Mouse (Mus musculus) 3134 (cell line): ENCODE data around the gene Zbtb40.

Experiments
- DNase-seq: peaks from one replicate; pipeline ENCODE4 v3.0.0-alpha.2; 2011; ENCODE audit warnings: low spot score; ENCODE audit not compliant: insufficient read length; ENCODE audit errors: extremely low read depth

The Zbtb40 gene

DNA sequence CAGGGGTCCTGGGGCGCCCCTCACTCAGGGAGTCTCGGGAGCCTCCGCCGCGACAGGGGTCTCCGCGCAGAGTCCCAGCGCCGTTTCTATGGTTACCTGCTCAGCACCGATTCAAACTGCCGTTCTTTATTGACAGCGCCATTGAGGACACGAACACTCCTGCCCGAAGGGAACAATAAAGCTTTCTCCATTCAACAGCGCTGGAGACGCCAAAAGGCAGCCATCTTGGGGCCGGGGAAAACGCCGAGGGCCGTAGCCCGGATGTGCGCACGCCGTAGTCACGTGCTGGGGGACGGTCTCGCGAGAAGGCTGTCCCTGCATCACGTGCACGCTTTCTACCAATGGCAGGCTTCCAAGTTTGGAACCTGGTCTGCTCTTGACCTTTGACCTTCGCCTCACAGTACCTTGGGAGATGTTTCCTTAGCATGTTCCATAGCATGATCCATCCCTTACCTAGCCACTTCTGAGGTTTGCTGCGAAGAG lies at the start of gene Zbtb40:
Zbtb40 (minus strand) TSS at position 252 of the 483 bp plus-strand sequence.
- DNase-seq, result peak; percentile 93

DNA sequence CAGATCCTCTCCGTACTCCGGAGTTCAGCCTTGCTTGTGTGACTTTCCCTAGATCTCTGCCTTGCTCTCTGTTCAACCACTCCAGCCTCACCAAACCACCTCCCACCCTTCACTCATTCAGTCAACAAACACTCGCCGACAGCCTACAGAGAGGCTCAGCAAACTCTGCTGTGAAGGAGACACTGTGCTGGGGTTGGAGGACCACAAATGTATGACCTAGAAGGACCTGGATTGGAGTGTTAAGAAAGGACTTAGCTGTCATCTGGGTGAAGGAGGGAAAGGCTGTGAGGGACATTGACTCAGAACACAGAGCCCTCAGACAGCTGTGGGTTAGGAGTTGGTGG lies 49.4 kb upstream of the Zbtb40 start:
- DNase-seq, result no peak

DNA sequence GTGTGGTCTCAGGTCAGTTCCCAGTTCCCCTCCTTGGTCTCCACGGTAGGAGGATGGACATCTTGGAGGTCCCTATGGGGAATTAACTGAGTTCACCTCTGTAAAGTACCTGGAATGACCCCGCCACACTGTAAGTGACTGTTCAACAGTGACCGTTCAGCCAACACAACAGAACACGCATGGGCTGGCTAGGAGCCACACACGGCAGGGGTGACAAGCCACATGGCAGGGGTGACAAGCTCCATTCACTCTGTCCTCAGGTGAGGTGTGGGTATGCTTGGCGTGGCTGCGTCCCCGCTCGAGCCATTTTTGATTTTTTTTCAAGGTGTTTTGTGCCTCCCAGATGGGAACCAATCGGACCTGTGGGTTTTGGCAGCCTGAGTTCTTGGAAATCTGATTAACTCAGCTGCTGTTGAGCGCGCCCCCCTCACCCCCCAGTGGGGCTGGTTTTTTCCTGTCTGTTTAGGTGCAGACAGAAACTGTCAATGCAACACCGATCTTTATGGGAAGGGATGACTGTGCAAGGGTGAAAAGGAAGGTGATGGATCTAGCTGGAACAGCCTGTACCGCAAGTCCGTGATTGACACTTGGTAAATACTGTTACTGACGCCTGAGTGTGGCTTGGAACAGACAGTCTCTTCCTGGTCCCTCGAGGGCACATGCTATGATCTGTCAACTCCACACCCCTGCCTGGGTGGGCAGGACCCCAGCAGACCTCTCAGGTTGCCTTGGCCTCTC lies 48.8 kb upstream of the Zbtb40 start:
- DNase-seq, result no peak

DNA sequence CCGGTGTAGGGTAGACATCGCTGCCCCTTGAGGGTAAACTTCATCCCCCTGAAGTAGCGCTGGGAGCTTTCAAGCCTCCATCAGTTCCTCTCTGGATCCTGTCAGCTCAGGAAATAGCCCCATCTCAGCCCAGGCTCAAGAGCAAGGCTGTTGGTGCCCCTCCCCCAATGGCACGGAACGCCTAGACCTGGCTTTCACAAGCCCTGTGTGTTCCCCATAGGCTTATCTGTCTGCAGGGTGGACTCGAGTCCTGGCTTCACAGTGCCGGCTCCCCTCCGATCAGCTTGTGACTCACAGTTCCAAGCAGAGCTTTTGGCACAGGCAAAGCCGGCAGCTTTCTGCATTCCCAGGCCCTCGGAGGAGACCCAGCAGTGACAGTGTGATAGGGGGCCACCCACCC lies 47.8 kb upstream of the Zbtb40 start:
- DNase-seq, result no peak

DNA sequence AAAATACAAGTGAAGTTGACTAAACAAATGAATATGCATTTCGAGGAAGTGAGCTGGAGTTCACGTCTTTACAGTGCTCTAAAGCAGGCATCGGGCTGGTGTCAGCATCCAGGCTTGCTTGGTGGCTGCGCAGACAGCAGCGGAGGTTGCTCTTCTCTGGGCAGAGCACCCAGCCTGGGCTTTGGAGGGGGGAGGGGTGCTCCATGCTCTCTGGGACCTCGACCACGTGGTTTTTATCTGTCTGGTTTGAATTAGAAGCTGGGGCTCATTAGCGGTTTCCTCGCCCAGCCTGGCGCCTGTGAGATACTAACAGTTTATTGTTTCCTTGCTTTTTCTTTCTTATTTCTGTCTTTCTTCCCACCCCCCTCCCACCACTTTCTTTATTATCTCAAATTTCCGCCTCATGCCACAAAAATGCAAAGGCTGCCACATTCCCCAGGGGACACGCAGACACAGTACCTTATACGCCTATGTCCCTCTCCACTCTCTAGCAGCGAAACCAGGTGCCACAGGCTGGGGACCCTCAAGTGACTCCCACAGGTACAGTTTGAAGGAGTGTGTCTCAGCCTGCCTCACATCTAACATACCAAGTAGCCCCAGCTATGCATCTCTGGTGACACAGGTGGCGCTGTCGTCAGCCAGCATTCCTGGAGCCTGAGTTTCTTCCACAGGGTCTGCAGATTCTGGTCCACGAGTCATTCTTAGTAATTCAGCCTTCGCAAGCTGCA lies 36.6 kb upstream of the Zbtb40 start:
- DNase-seq, result peak; percentile 75

DNA sequence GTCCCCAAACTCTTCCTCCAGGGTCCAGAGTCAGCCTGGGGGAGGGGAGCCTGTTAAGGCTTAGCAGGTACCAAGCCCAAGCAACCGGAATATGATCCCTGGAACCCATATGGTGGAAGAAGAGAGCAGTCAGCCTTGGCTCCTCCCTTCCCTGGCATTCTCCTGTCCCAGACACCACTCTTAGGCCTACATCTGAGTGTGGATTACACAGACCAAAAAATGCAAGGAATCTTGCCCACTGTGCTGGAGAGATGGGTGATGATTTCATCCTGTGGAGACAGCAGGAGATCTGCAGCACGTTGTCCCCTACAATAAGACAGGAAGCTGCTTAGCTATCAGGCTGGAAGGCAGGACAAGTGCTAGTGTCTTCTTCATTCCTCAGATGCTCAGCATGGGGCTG lies 34.3 kb upstream of the Zbtb40 start:
- peak; percentile 50 for DNase-seq

DNA sequence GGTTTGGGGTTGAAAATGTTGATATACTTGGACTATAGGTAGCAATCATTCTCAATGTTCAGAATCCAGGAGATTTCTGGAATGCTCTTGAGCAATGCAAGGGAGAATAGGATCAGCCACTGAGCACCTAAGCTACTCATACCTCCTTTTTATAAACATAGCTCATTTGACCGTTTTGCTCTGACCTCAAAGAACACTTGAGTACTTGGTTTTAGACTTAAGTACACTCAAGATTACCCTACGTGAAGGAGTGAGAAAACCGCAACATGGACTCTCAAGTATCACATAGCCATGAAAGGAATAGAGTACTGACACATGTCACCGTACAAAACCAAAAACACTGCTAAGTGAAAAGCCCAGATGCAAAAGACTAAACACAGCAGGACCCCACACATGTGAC lies 32.8 kb upstream of the Zbtb40 start:
- no peak for DNase-seq

DNA sequence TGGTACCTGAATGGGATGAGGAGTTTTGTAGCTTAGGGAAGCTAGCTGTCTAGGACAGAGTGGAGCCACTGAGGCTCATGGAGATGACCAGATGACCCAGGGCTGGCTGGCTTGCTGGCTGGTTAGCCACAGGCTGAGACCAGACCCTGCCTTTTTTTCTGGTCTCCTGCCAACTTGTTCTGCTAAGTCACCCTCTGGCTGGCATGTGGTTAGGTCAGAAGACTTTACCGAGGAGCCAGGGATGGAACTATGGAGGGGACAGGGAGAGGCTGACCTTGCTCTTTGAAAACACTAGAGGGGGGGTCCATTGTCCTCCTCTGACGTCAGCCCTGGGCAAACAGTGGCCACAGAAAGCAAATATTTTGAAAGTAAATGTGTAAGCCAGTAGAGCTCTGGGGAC lies 28.6 kb upstream of the Zbtb40 start:
- DNase-seq, result peak; percentile 49

DNA sequence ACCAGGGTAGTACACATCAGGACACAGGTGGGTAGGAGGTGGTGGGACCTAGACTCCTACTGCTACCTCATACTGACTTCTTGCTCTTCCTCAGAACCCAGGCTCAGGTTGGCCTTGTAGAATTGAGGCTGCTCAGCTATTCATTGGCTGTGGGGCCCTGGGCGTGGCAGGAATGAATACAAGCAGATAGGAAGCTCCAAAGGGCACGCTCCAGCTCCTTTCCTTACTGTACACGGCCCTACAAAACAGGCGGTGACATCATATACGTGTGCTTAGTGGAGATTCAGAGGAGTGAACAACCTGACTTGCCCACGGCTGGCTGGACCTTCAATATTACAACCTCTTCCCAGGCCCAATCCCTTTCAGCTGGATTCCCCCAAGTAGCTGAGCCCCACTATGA lies 22.6 kb upstream of the Zbtb40 start:
- no peak for DNase-seq

DNA sequence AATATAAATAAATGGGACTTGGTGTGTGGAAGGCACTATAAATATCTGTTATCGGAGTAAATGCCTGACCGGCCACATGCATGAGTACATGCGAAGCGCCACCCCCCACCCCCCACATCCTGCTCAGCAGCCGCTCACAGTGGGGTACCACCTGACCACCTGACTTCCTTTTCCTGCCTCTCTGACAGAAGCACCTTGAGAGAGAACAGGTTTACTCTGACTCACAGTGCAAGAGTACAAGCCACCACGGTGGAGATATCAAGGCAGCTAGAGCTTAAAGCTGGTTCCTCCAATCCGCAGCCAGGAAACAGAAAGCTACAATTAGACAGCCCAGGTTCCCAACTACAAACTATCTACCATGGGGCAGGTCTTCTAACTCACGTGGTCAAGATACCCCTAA lies 19.9 kb upstream of the Zbtb40 start:
- no peak for DNase-seq

DNA sequence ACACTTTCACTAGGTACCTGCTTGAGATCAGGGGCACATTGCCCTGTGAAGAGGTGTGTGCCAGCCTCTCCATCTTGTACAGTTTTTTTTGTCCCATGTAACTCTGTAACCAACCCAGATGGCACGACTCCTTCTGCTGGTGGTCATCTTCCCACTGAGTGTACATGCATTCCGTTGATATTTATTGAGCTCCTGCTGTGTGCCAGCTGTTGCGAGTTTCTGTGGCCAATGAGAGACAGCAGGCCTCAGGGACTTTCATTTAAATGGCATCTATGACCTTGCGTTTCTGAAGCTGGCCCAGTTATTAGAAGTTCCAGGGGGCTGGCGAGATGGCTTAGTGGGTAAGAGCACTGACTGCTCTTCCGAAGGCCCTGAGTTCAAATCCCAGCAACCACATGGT lies 17.2 kb upstream of the Zbtb40 start:
- DNase-seq, result no peak

DNA sequence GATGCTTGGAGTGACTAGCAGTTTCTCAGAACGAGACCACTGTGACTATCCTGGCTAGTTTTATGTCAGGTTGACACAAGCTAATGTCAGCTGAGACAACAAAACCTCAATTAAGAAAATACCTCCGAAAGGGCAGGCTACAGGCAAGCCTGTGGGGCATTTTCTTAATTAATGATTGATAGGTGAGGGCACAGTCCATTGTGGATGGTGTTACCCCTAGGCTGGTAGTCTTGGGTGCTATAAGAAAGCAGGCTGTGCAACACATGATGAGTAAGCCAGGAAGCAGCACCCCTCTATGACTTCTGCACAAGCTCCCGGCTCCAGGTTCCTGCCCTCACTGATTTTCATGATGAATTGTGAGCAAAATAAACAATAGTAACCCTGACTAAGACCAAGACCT lies 6.3 kb upstream of the Zbtb40 start:
- DNase-seq, result no peak

DNA sequence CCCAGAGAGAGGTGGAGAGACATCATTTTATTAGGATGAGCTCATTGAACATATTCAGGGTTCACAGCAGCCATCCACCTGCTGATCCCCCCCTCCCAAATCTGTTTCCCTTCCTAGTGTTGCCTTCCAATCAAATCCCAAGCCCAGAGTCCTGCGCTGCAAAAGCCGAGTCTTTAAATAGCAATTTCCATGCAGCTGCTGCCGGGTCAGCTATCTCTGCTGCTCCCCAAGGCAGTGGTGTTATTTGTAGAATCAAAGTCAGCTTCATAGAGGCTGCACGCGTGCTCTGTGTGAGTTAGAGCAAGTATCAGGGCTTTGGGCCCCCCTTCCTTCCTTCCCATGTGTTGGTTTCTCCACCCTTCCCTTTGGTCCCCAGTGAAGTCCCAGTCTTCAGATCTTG lies 5.2 kb upstream of the Zbtb40 start:
- DNase-seq, result no peak

DNA sequence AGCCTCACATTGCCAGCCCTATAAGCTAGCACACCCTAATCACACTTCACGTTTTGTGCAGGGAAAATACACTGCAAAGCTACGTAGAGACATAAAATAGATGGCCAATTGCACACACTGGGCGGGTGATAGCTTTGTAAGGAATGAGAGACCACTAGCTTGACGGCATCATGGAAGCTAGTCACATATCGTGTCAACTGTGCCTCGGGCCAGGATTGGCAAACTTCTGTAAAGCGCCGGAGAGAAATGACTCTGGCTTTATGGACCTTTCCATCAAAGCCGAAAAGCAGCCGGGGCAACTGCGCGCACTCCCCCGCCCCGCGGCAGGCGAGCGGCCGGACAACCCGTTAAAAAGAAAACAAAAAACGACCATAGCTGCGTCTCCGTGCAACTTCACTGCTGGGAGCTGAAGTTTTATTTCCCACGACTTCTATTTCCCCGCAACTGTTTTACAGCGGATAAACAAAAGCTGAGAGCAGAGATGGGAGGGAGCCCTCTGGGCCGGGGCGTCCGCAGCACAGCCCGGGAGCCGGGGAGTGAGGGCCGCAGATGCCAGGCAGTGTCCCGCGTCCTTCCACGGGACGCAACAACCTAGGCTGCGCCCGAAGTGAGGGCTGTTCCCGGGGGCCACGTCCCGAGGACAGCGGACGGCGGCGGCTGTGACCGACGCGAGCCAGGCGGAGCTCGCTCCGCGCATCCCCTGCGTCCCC lies 606 bp downstream of the Zbtb40 start:
- DNase-seq, result no peak

DNA sequence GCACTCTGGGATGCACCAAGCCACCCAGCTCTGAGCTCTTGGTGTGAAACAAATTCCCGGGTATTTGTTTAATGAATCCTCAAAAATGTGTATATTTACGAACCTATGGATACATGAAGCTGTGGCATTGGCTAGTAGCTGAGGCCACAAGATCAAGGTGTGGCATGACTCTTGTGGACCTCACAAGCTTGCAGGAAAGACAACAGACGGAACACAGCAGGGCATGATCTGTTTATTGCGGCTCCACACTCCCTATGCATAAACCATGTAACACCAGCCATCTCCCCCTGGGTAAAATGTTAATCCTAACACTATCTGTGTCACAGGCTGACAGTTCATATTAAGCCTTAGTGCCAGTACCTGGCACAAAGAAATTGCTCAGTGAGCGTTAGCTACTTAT lies 2.5 kb downstream of the Zbtb40 start:
- no peak for DNase-seq

DNA sequence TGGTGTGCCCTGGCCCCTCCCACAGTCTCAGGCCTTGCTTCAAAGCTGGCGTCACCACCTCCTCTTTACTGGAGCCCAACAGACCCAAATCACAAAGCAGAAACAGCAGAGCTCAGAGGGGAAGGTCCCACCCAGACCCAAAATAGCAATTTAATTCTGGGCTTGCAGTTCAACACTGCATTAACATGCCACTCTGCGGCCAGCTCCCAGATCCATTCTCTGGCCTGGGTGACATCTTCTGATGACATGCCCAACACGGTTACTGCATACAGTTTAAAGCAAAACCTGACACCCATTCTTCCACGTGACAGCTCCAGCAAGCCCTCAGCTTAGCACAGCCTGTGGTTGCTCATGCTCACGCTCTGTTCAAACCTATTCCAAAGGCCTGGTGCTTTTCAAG lies 4.1 kb downstream of the Zbtb40 start:
- no peak for DNase-seq

DNA sequence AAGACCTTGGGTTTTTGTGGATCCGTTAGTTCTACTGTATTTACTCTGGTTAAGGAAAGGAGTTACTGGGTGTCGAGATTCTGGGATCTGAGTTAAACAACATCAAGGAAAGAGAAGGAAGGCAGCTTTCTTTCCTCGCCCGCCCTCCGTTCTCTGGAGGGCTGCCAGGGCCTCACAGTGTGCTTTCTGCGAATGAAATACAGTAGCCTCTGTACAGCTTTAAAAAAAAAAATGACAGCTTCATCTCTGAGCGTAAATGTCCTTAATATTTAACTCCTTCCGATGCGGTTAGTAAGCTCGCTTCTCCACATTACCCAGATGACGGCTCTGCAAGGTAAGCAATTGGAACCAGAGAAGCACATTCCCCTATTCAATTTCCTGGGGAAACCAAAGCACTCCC lies 4.8 kb downstream of the Zbtb40 start:
- DNase-seq, result no peak

DNA sequence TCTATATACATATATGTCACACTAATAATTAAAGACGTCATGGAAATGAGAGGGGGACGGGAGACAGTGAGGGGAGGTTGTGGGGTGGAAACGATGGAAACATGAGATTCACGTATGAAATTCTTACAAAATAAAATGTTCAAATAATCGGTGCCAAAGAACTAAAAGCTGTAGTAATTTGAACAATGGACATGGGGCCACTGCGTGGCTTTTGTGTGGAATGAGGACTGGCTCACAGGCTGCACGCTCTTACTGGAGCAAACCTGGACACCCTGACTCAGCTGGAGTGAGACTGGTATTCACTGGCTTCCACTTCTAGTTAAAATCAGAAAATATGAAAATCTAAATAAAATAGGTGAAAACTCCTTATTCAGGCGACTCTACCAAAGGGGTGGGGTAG lies 6.6 kb downstream of the Zbtb40 start:
- DNase-seq, result no peak

DNA sequence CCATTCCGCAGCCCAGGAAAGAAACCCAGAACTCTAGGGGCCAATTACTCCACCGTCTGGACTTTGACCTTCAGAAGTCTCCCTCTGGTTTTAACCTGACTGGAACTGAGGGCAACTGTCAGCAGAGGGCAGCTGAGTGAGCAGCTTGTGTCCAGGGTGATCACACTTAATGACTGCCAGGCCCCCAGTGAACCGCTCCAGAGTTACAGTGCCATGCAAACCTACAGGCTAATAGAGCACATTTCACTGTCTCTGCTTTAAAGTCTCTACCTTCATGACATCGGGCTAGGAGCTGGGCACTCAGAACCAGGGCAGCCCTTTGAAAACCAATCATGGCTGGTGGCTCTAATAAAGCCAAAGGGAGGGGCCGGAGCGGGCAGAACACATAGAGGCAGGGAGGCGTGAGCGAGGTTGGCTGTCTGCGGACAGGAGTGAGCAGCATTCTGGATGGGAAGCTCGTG lies 7.4 kb downstream of the Zbtb40 start:
- no peak for DNase-seq

DNA sequence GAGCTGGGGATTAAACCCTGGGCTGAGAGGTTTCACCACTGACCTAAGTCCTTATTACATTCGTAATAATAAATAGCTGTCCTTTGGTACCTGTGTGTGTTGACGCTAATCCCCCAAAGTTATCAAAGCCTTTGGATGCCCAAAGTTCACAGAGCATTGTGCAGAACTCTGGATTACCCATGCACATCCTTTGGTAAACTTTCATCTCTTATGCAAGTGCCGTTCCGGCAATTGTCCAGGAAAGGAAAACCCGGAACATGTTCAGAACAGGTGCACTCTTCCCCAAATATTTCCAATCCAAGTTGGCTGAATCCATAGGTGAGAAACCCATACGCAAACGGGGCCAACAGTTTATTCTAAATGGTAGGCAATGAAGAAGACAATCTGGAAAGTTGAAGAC lies 9.2 kb downstream of the Zbtb40 start:
- DNase-seq, result no peak

DNA sequence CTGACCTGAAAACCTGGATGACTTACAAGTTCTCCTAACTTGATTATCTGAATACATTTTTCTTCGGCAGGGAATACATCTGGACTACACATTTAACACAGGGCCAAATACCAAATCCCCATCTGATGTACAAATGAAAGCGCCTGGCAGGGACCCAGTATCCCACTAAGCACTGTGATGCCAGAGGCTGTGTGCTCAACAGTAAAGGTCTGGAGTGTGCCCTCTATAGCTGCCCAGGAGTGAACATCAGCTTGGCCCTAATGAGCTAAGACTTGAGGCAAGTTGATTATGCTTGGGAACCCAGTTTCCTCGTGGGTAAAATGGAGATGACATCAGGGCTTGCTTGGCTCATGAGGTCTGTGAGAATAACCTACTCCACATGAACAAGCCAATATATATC lies 10.1 kb downstream of the Zbtb40 start:
- DNase-seq, result no peak

DNA sequence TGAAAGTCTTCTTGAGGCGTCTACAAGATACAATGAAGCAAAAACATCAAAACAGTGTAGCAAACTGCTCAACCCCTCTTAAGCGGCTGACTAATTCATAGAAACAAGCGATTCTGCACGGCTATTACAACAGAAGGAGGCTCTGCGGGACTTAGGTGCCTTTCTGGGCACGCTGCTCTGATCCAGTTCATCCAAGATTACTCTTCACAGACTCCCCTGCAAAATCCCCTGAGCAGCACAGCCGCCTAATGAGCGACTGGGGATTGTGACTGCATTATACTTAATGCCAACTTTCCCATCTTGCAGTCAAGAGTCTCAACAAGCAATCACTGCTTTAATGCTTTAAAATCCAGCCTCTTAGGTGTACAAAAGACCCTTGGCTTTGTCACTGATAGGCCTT lies 10.5 kb downstream of the Zbtb40 start:
- DNase-seq, result no peak
